In genomic region chr7:79505376-79505775, GRCm38 (mm10) we compare ENCODE assay signal across 8 mouse cellular contexts. TPM values are rescaled to one million over a fixed set of nuclear protein-coding genes. Genes with fewer than 3 reads are reported as not detected.
DNase-seq lines count a peak whose midpoint lies in the region; ATAC-seq and TF ChIP-seq lines count a peak whose summit lies in the region.

No protein-coding gene starts in this region.

- peak overlapping the region; percentile 28; the same call in 1 of the 2 replicates for H3K4me3 ChIP-seq in kidney, postnatal 0 days (replicated peaks; ENCODE audit: low read depth, low read length)
- peak overlapping the region; percentile 67 for H3K4me3 ChIP-seq in cortical plate, adult 2 months (ENCODE audit: insufficient read depth, low read length)
- peak overlapping the region; percentile 63 for H3K4me3 ChIP-seq in hindbrain, embryonic 10.5 days
- H3K4me3 ChIP-seq in midbrain, embryonic 11.5 days (ENCODE audit: low read depth, low read length): peak overlapping the region; percentile 76

- no peak for TF ChIP-seq POLR2A in cortical plate, adult 2 months (IDR thresholded peaks at IDR 0.05; ENCODE audit: extremely low read depth, insufficient read depth, low read length)

- no peaks in the 10 kb centered on the region for H3K9me3 ChIP-seq in kidney, postnatal 0 days (replicated peaks; ENCODE audit: low read length)
- H3K9me3 ChIP-seq in hindbrain, embryonic 10.5 days: no peaks in the 10 kb centered on the region
- no peaks in the 10 kb centered on the region for H3K9me3 ChIP-seq in midbrain, embryonic 11.5 days (ENCODE audit: control insufficient read depth, low read length)

- no peak for TF ChIP-seq CTCF in kidney, postnatal 0 days (IDR thresholded peaks at IDR 0.05; ENCODE audit: low read depth)
- TF ChIP-seq CTCF in cortical plate, adult 2 months (IDR thresholded peaks at IDR 0.05; ENCODE audit: extremely low read depth, insufficient read depth, low read length): no peak

- WGBS in kidney, postnatal 0 days: 2% methylated on average over 22 of the region's 22 CpGs
- WGBS in hindbrain, embryonic 10.5 days: under 1% methylated on average over 22 of the region's 22 CpGs
- WGBS in midbrain, embryonic 11.5 days: 2% methylated on average over 22 of the region's 22 CpGs

- 0 out of 2 replicates have a peak, but pooled peaks cover 6% of the 10 kb centered on the region for H3K4me1 ChIP-seq in kidney, postnatal 0 days (replicated peaks; ENCODE audit: insufficient read depth, low read length)
- H3K4me1 ChIP-seq in cortical plate, adult 2 months (ENCODE audit: control insufficient read depth, insufficient read depth, low read length): peaks cover 12% of the 10 kb centered on the region; the same call in 1 of the 2 replicates
- H3K4me1 ChIP-seq in hindbrain, embryonic 10.5 days (replicated peaks): peaks cover 97% of the 10 kb centered on the region
- peaks cover 48% of the 10 kb centered on the region for H3K4me1 ChIP-seq in midbrain, embryonic 11.5 days (ENCODE audit: control insufficient read depth, insufficient read depth, low read length)

- H3K4me2 ChIP-seq in kidney, postnatal 0 days (ENCODE audit: low read length): peak overlapping the region; percentile 52
- H3K4me2 ChIP-seq in midbrain, embryonic 11.5 days: peak overlapping the region; percentile 58

- DNase-seq in kidney, postnatal 0 days (ENCODE audit: low spot score): no peak
- DNase-seq in kidney, adult 11 months: no peak
- peak; percentile 57 for DNase-seq in hindbrain, embryonic 10.5 days (ENCODE audit: low spot score)
- DNase-seq in midbrain, embryonic 11.5 days (ENCODE audit: low spot score, missing footprints): peak; percentile 96
- DNase-seq in ovary, adult 18-20 months (ENCODE audit: low spot score): no peak
- no peak for DNase-seq in kidney, adult 18-20 months

- no peaks in the 10 kb centered on the region for H3K36me3 ChIP-seq in kidney, postnatal 0 days (ENCODE audit: insufficient read depth, low read length)
- peaks cover 61% of the 10 kb centered on the region for H3K36me3 ChIP-seq in hindbrain, embryonic 10.5 days
- no peaks in the 10 kb centered on the region for H3K36me3 ChIP-seq in midbrain, embryonic 11.5 days (ENCODE audit: control insufficient read depth, insufficient read depth, low read length)

- H3K27me3 ChIP-seq in kidney, postnatal 0 days (ENCODE audit: insufficient read depth, low read length): peaks cover 99% of the 10 kb centered on the region
- peaks cover 100% of the 10 kb centered on the region for H3K27me3 ChIP-seq in hindbrain, embryonic 10.5 days (ENCODE audit: insufficient read depth, poor library complexity, severe bottlenecking)
- peaks cover 89% of the 10 kb centered on the region for H3K27me3 ChIP-seq in midbrain, embryonic 11.5 days (ENCODE audit: control insufficient read depth, insufficient read depth, low read length)

- no peak overlapping the region for H3K9ac ChIP-seq in kidney, postnatal 0 days (ENCODE audit: low read depth, low read length)
- H3K9ac ChIP-seq in midbrain, embryonic 11.5 days (ENCODE audit: low read length): peak overlapping the region; percentile 97

- no peak for ATAC-seq in kidney, postnatal 0 days (replicated peaks; ENCODE audit: low FRiP score, low read depth)
- peak; percentile 0; the same call in 1 of the 2 replicates for ATAC-seq in midbrain, embryonic 11.5 days (ENCODE audit: low FRiP score)
- no peak for ATAC-seq in erythroblast, adult 5-6 weeks (replicated peaks; ENCODE audit: low FRiP score, poor library complexity, severe bottlenecking)

- H3K27ac ChIP-seq in kidney, postnatal 0 days: no peak overlapping the region
- peak overlapping the region; percentile 88 for H3K27ac ChIP-seq in cortical plate, adult 2 months (ENCODE audit: insufficient read depth, low read length)
- peak overlapping the region; percentile 98 for H3K27ac ChIP-seq in hindbrain, embryonic 10.5 days
- H3K27ac ChIP-seq in midbrain, embryonic 11.5 days (ENCODE audit: low read depth, low read length): peak overlapping the region; percentile 95

RNA-seq across cellular contexts. Expression of gene Polg, which starts 39.2 kb away (rescaled TPM):
- polyA plus RNA-seq in kidney, postnatal 0 days (2015; fragmentation: Nextera tagmentation; extraction: Ambion mirVana): 22.6 and 22.8 TPM in 2 replicates
- 80.9 and 87.1 TPM in 2 replicates for polyA plus RNA-seq in cortical plate, adult 2 months (2012; rRNA removed)
- polyA plus RNA-seq in hindbrain, embryonic 10.5 days (2016; fragmentation: Nextera tagmentation; extraction: Ambion mirVana): 38.5 and 43.0 TPM in 2 replicates
- 24.0 and 26.7 TPM in 2 replicates for polyA plus RNA-seq in midbrain, embryonic 11.5 days (2014; fragmentation: Nextera tagmentation; extraction: Ambion mirVana)
- 5.2 and 18.4 TPM in 2 replicates for total RNA-seq in erythroblast, adult 5-6 weeks (2015; ENCODE audit: low replicate concordance)
- total RNA-seq in erythroblast, adult 5-6 weeks (2017; ENCODE audit: low replicate concordance): 26.6 and 27.6 TPM in 2 replicates

Comparison
In these comparisons a context has a peak if more than half of its experiments do, and no peak if none do; other contexts are left out.
1. DNase-seq: peak in hindbrain, embryonic 10.5 days (single experiment) and midbrain, embryonic 11.5 days (single experiment); none in kidney, postnatal 0 days (single experiment), kidney, adult 11 months (single experiment), ovary, adult 18-20 months (single experiment) and kidney, adult 18-20 months (single experiment).
2. Peak in every context shown above with its lines, with median percentiles within 50 percentile points of each other: H3K4me3 ChIP-seq.